Mouse (Mus musculus) left cerebral cortex, postnatal 36 days (tissue): ENCODE measurements at regions not wholly inside any gene's neighbourhood (a gene's known extent, or its start where the extent isn't known, plus 50 kb on each side); places are given as distances from the start of the nearest gene placed in this dataset.
A peak's percentile ranks its signal among the peaks of the same experiment; 100 is the strongest.

Source experiments
- DNase-seq, 2 experiments: peaks; one replicate each; pipeline ENCODE4 v3.0.0; 2021 to 2022; ENCODE audit warnings: low spot score in 2 of 2, mixed read lengths in 1 of 2
- intact Hi-C: fragments of 180-260 bp; cut with DNase I; formaldehyde crosslinking; loops from one replicate; pipeline ENCODE4 v1.15.1; 2025

DNA sequence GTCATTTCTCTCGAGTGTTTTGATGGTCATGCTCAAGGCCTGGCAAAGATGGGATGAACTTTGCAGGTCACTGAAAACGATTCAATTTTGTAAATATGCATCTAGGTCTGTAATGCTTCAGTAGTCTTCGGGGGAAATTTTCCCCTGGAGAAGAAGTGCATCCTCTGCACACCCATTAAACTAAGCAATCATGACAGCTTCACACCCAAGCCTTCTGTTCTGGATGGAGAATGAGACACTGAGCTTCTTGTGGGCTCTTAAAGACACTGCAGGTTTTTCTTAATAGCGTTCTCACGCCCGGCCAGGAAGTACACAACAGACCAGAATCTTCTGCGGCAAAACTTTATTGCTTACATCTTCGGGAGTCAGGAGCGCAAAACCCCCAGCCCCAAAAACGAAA lies 151.0 kb downstream of the Csl start:
- intact Hi-C loops: no loop called here
- no peak for DNase-seq

DNA sequence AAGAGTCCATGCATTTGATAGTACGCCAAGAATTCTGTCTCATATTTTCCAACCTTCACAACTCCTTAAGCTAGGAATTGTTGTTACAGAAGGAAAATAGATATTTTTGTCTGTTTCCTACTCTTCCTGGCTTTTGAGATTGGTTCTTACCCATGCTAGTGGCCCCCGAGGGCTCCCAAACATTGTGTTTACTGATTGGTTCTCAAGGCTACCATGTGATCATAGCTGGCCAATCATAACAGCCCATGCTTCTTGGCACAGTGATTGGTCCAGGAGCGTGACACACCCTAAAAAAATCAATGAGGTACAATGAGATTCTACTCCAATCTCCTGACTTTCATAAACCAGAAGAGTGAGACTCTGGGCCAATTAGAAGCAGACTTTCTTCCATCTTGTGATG lies 150.0 kb downstream of the Csl start:
- DNase-seq: no peak
- intact Hi-C loops: no loop called here

DNA sequence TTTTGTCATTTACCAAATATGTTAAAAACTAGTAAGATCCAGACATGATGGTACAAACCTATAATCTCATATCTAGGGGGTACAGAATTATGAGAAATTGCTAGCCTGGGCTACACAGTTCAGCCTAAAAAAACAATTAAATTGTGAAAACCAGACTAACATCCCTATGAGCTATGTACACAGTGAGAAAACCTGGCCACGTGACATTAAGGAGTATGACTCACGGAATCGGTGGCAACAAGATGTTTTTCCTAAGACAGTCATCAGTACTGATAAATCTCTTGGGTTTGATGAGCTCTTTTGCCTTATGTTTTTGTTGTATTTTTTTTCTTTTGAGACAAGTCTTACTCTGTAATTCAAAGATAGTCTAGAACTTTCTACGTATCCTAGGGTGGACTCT lies 148.6 kb downstream of the Csl start:
- intact Hi-C loops: no loop called here
- DNase-seq: no peak

DNA sequence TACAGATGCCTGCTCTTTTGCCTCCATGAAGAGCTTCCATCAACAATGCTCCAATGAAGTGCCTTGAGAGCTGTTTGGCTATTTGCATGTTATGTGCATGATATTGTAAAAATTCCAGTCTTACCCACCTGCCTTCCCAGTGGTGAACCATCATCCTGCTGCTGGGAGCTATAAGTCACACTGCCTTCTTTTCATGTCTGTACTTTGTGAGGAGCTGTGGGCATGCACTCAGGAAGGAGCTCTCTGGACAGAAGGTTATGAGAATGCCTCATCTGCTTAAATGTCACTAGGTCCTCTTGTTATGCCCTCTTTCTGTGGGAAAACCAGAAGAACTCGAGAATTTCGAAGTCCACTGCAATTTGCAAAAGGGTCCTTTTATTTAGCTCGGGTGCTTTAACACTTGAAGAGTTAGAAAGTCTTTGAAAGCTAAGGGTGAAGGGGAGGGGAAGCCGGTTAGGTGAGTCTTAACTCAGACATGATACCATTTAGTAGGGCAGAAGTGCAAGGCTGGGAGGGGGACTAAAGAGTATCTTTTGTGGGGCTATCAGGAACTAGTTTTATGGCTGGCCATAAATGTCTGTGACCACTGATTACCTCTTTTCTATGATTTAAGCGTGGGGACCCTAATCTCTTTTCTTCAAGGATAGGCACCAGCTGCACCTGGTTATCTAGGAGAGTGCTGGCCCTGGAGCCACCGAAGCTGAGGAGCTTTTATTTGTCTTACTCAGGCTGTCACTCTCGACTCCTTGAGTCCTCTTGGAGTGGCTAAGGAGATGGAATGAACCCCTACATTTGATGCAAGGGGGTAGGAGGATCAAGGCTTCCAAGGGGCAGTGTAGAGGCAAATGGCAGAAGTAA lies 144.8 kb downstream of the Csl start:
- DNase-seq: no peak
- intact Hi-C loops: loop anchor here (1.0 to 5.0 kb wide), 4 partner anchors 37 to 507 kb away; partner anchors contain the start of genes Dusp6, Galnt4 and Poc1b

DNA sequence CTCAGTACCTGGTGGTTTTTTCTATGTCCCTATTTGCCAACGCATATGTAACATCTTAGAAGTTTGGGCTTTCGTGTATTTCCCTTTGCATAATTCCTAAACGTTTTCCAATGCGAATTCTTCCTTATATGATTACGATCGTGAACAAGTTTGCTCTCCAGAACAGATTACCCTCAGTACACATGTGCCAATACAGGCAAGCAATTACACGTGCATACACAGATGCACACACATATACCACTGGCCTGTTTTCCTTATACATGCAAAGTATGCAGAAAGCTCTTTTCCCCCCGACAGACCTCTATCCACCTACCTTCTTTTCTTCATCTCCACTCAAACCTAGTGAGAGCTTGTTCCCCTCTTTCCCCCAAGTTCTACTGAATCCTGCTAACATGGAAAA lies 144.1 kb downstream of the Csl start:
- intact Hi-C loops: loop anchor here (1.0 to 5.0 kb wide), 4 partner anchors 38 to 508 kb away; partner anchors contain the start of genes Dusp6, Galnt4 and Poc1b
- DNase-seq: no peak

DNA sequence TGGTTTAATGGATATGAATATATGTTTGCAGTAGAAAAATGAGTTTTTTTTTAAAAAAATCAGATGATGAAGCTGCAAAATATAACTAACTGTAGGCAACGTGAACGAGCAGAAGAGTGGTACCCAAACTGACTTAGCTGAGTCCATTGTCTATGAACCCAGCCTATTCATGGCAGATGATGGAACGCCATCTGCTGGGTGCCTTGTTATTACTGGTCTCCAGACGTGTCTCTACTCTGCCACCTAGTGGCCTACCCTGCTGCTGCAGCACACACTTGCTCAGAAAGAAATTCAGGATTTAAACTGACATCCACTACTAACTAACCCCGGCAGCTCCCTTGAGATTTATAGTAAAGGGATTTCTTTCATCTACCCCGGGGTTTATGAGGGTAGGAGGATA lies 143.7 kb downstream of the Csl start:
- intact Hi-C loops: loop anchor here (1.0 to 5.0 kb wide), 4 partner anchors 38 to 508 kb away; partner anchors contain the start of genes Dusp6, Galnt4 and Poc1b
- peak; percentile 78 to 81 for DNase-seq

DNA sequence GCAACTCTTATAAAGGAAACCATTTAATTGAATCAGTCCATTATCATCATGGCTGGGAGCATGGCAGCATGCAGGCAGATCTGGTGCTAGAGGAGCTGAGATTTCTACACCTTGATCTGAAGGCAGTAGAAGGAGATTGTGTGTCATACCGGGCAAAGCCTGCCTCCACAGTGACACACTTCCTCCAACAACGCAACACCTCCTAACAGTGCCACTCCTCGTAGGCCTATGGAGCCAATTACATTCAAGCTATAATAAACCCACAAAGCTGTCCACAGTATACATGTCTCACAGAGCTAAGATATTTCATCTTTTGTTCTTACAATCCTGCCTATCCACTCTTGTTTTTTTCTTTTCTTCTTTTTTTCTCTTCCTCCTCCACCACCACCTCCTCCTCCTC lies 141.8 kb downstream of the Csl start:
- DNase-seq: no peak
- intact Hi-C loops: loop anchor here (5.0 kb wide), 3 partner anchors 40 to 510 kb away; partner anchors contain the start of genes Dusp6, Galnt4 and Poc1b

DNA sequence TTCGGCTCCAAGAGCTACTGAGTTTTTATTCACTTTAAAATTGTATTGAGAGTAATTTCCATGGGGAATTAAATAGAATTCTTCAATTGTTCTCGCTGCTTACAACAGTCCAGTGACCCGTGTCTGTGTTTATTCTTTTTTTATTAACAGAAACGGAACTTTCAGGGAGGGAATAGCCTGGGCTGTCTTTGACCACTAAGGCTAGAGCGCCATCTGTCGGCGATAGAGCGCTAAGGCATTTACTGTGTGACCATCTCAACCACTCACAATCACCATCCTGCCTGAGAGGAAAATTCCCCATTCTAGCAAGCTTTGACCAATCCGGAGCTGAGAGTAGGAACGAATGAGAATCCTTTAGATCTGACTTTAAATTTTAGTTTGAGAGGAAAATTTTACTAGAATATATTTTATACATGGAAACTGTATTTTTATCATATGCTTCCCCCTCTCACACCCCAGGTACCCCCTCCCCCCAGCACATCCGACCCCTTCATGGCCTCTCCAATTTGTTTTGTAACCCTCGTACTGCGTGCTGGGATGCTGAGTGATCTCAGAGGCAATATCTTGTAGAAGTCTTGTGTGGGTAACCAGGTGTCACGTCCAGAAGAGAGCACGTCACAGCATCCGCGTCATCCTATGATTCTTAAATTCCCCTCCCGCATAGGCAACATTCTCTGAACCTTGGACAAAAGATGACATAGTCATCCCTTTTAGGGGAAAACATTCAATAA lies 139.9 kb downstream of the Csl start:
- peak; percentile 69 to 76 for DNase-seq
- intact Hi-C loops: loop anchor here (5.0 kb wide), 3 partner anchors 42 to 512 kb away; partner anchors contain the start of genes Dusp6, Galnt4 and Poc1b

DNA sequence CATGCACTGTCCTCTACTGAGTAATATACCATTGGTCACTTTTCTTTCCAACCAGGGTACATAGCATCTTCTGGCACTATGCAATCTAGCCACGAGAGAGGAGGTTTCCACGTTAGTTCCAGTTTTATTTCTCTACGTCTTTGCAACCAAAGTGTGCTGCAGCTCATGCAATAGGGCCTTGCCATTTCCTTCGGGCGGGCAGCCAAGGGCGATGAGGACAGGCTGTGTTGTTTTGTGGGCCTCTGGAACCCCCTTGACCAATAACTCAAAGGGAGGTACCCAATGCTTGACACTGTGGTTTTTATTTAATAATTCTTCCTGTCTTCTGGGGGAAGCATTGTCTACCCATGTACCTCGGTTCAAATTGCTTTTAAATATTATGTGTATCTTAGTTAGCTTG lies 139.0 kb downstream of the Csl start:
- no peak for DNase-seq
- intact Hi-C loops: no loop called here

DNA sequence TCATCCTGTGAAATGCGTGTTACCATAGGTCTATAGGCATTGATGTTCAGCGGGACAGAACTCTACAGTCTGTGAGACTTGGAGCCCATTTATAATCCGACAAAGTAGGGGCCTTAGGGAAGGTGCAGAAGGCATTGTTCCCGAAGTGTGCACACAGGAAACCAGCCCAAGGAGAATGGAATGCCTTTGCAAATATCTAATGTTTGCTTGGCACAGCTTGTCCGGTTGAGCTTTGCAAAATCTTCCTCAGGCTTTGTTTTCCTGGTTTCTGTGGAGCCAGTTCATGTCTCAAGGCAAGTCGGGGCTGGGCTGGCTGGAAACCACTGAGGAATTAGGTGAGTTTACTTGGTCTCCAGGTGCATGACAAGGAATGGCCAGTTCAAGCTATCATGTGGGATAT lies 132.1 kb downstream of the Csl start:
- DNase-seq: no peak
- intact Hi-C loops: no loop called here

DNA sequence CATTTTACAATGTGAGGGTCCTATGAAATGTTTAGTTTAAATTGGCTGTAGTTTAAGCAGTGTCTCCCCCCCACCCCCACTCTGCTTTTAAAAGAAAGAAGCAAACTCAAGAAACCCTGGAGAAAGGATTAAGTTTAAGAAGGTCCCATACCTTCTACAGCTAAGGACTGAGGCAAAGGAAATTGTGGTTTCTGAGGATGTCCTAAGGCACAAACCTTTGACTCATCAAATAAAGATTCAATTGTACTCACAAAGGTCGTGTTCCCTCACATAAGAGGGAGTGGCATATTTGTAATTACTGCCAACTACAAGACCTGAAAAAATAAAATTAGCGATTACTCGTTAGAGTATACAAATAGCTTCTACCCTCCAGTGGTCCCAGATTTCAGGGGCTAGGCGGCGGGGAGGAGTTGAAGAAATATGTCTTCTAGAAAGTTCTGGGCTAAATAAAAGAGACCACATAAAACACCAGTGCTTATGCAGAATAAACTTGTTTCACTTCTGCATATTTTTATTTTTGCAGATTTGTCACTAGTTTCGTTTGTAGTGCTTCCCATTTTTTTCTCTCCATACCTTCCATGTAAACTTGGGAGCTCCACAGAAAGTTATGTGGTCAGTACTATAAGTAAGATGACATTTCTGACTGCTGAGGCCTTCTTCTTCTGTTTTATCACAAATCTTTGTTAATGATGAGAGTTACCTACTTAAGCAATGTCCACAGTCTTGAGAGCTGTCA lies 127.0 kb downstream of the Csl start:
- DNase-seq: no peak
- intact Hi-C loops: no loop called here

DNA sequence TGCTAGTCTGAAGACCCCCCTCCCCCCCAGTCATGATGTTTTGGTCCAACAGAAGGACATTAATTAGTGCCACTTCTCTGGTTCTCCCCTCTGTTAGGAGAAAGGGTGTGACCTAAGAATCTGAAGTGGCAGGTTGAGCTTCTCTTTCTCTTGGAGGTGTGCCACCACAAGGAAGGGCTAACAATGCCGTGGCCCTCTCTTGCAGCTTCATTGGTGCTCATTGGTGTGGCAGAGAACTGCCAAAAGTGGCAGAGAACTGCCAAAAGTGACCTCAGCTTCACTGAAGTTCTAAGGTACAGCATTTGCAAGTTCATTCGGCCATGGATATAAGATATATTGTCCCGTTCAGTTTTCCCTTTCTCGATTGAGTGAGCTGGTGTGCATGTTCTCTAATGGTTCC lies 123.7 kb downstream of the Csl start:
- intact Hi-C loops: no loop called here
- no peak for DNase-seq

DNA sequence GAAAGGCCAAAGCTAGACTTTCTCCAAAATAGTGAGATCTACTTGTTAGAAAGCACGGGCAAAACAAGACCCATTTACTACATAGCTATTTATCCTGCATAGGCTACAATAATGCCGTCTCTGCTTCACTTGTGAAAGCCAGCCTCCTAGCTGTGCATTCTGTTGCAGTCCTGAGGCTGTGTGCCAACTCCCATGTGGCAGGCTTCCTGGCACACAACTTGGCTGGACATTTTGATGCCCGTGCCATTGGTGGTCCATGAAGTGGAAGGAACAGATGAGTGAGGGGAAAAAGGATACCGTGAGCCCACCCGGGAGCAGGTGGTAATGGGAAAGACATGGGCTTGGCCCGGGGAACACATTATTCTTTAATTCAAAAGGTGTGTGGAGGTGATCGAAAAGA lies 120.4 kb downstream of the Csl start:
- DNase-seq: no peak
- intact Hi-C loops: no loop called here

DNA sequence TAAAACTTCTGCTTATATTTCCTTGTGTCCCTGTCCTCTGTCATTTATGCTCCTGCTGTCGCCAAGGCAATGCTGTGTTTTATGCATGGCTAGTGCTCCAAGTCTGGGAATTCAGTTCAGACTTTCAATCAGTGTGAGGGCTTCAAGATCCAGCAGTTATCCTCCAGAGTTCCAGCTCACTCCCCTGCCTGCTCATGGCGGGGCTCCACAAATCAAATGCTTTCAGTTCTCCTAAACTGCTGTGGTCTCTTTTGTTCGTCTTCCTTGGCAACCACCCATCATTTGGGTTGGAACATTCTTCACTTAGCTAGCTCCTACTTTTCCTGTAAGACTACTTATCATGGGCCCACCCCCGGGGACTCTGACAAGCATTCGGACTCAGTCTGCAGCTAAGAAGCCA lies 120.0 kb downstream of the Csl start:
- intact Hi-C loops: no loop called here
- DNase-seq: no peak

DNA sequence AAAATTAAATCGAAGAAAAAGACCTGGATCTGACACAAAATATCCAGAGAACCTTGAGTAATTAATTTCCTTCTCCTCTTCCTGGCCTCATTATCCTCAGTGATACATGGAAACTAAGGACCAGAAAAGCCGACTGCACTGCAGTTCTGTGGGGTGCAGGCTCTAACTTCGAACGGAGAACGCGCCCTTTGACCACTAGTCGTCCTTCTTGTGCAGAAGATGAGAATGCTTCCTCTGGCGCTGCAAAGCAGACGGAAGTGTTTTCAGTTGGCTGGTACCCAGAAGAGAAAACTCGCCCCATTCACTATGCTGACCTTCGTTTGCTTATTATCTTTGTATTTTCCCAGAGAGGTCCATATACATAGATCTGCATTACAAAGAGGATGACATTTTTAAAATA lies 117.7 kb downstream of the Csl start:
- peak in 1 of 2 experiments; percentile 57 for DNase-seq

DNA sequence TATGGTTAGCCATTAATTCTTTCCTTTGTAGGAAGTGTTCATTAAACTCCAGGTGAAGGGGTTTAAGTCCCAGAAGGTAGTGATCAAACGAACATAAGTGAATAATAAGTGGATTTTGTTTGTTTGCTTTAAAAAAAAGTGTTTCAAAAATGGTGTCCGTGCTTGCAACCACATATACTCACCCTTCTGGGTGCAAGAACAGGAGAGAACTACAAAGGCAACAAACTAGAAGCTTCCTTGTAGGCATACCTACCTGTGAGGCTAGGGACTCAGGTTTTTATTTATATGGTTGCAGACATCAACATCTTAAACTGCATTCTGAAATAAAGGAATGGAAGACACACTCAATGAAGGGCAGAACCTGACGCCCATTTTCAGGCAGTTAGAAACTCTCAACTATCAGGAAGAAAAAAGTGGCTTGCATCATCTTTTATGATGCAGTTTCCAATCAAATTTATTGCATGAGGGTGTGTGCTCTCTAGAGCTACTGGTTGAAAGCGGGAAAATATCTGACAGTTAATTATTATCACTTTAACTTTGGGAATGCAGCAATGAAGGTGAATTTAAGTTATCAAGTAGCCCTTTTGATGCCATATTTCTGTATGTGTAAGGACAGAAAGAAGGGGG lies 117.1 kb downstream of the Csl start:
- no peak for DNase-seq
- intact Hi-C loops: loop anchor here (5.0 to 10.0 kb wide), 4 partner anchors 232 to 845 kb away; partner anchors contain the start of genes Cep290, Kitl and Tmtc3

More for the DNA sequence above, 117.7 kb downstream of the Csl start:
- intact Hi-C loops: loop anchor here (1.0 to 10.0 kb wide), 5 partner anchors 233 to 846 kb away; partner anchors contain the start of genes Cep290, Kitl and Tmtc3

DNA sequence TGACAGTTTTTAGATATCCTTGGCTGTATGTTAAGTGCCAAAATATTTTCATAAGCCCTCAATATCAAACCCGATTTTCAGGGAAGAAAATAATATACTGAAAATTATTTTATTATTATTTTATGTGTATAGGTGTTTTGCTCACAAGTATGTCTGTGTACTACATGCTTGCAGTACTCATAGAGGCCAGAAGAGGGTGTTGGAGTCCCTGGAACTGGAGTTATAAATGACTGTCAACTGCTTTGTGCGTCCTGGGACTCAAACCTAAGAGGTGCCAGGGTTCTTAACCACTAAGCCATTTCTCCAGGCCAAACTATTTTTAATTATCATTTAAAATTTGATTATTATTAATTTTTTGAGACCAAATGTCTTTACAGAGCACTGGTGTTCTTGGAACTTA lies 114.5 kb downstream of the Csl start:
- intact Hi-C loops: loop anchor here (5.0 to 10.0 kb wide), 4 partner anchors 230 to 842 kb away; partner anchors contain the start of genes Cep290, Kitl and Tmtc3
- no peak for DNase-seq

DNA sequence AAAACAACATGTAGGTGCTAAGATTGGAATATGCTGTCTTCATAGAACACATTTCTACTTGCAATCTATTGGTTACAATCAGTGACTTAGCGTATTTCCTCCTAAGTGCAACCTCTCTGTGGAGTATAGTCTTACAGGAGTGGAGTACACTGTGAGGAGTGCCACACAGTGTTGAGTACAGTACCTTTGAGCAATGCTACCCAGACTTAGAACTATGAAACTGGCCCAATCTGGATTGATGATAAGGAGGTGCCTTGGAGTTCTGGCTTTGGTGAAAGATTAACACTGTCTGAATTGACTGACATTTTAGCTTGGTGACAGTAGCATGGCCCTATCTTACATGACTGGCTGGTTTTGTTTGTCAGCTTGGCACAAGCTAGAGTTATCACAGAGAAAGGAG lies 107.4 kb downstream of the Csl start:
- intact Hi-C loops: no loop called here
- no peak for DNase-seq

DNA sequence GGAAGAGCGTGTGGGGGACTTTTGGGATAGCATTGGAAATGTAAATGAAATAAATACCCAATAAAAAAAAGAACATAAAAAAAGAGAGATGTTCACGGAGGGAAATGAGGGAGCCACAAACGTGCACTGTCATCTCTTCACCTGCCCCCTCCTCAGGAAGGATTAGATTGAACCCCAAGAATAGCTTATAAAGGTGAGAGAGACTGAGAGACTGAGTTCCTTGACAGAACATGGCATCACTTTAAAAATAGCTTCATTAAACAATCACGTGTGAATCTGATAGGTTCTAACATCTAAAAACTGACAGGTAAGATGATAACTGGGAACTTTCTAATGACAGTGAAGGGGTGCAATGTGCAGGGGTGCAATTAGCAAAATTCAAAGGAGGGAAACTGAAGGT lies 105.2 kb downstream of the Csl start:
- intact Hi-C loops: no loop called here
- DNase-seq: no peak
